Mouse (Mus musculus) small intestine, adult 2 months (tissue): ENCODE results near the gene St7. TPM values are rescaled to one million over a fixed set of nuclear protein-coding genes. Genes with fewer than 3 reads are reported as not detected.
A peak's percentile ranks its signal among the peaks of the same experiment; 100 is the strongest.
"Not testable (repeated sequence)": the region's sequence is repeated elsewhere in the genome, so short reads cannot be mapped to it uniquely, and the experiment has no call there.

Source experiments
- H3K27ac ChIP-seq: fragments of 200-500 bp; 2 replicates; pipeline ENCODE4 v1.5.1; 2012; ENCODE audit warnings: low read depth, low read length, control low read depth, inconsistent platforms; ENCODE audit not compliant: insufficient read depth
- H3K27me3 ChIP-seq: fragments of 200-500 bp; 2 replicates; pipeline ENCODE4 v1.6.1; 2012; ENCODE audit warnings: mild to moderate bottlenecking, moderate library complexity, low read length, inconsistent platforms; ENCODE audit not compliant: control insufficient read depth, insufficient read depth
- H3K36me3 ChIP-seq: fragments of 200-500 bp; 2 replicates; pipeline ENCODE4 v1.6.1; 2012; ENCODE audit warnings: mild to moderate bottlenecking, low read length, control low read depth, inconsistent platforms; ENCODE audit not compliant: control insufficient read depth, insufficient read depth
- H3K4me1 ChIP-seq: fragments of 200-500 bp; 2 replicates; pipeline ENCODE4 v1.6.1; 2012; ENCODE audit warnings: low read length, inconsistent platforms, mixed read lengths; ENCODE audit not compliant: control insufficient read depth, insufficient read depth, insufficient read length
- H3K4me3 ChIP-seq: fragments of 200-500 bp; 2 replicates; pipeline ENCODE4 v1.5.1; 2012; ENCODE audit warnings: low read depth, mild to moderate bottlenecking, control low read depth, inconsistent platforms, low read length, moderate library complexity
- CTCF ChIP-seq: fragments of 200-500 bp; IDR thresholded peaks from 2 replicates; pipeline ENCODE4 v1.5.1; 2012; ENCODE audit warnings: low read depth, mild to moderate bottlenecking, control low read depth, inconsistent platforms, low read length, moderate library complexity, mixed read lengths; ENCODE audit not compliant: insufficient replicate concordance, insufficient read length; ENCODE audit errors: extremely low read depth
- POLR2A ChIP-seq: fragments of 200-500 bp; IDR thresholded peaks from 2 replicates; pipeline ENCODE4 v1.6.1; 2012; ENCODE audit warnings: low read depth, mild to moderate bottlenecking, control low read depth, inconsistent platforms, low read length, moderate library complexity
- WGBS: fragments of 180-500 bp; shearing (Covaris S2); methylation state at CpG from one replicate; pipeline ENCODE4 v1.1.7; 2018; 5-methylcytosine and 5-hydroxymethylcytosine counted together
- polyA plus RNA-seq: library from polyadenylated mRNA; depleted of rRNA; stranded (reverse); fragments of >200 nt; gene quantifications from 2 replicates; pipeline ENCODE4 v1.2.3, GENCODE M21; 2012

The St7 gene
- polyA plus RNA-seq, 1 experiment = 3.3 TPM

GRCm38 (mm10) chr6:17693726-17694549 is 1.2 kb downstream of the St7 start:
- Histone ChIP-seq H3K27ac (peak overlapping the region; percentile 60), H3K36me3 (no peaks in the 10 kb centered on the region), H3K4me1 (no peaks in the 10 kb centered on the region), H3K4me3 (peak overlapping the region; percentile 79), H3K27me3 (no peaks in the 10 kb centered on the region)
- WGBS = under 1% methylated on average over 85 of the region's 97 CpGs
- TF ChIP-seq POLR2A (no peak; the same call in 1 of the 2 replicates), CTCF (no peak)

- Histone ChIP-seq H3K4me3 (peak overlapping the region; percentile 79), H3K27me3 (no peaks in the 10 kb centered on the region), H3K4me1 (no peaks in the 10 kb centered on the region), H3K27ac (peak overlapping the region; percentile 60), H3K36me3 (no peaks in the 10 kb centered on the region)
- under 1% methylated on average over 46 of the region's 46 CpGs for WGBS
- no peak for TF ChIP-seq POLR2A
- peak; percentile 17; the same call in 1 of the 2 replicates for TF ChIP-seq CTCF
Observed at GRCm38 (mm10) chr6:17694550-17694951, 1.8 kb downstream of the St7 start.

- no peak overlapping the region for H3K27ac ChIP-seq
- no peak for TF ChIP-seq POLR2A
- TF ChIP-seq CTCF = peak; percentile 60; the same call in 1 of the 2 replicates
- no peaks in the 10 kb centered on the region for H3K36me3 ChIP-seq
- no peak overlapping the region for H3K4me3 ChIP-seq
- no peaks in the 10 kb centered on the region for H3K4me1 ChIP-seq
- no peaks in the 10 kb centered on the region for H3K27me3 ChIP-seq
- WGBS = 64% methylated on average over 5 of the region's 5 CpGs
Observed at GRCm38 (mm10) chr6:17696321-17696734, 3.6 kb downstream of the St7 start.

GRCm38 (mm10) chr6:17700936-17701612 is 8.3 kb downstream of the St7 start:
- Histone ChIP-seq H3K4me1 (no peaks in the 10 kb centered on the region), H3K27me3 (no peaks in the 10 kb centered on the region), H3K4me3 (no peak overlapping the region), H3K36me3 (no peaks in the 10 kb centered on the region), H3K27ac (no peak overlapping the region)
- 76% methylated on average over 7 of the region's 7 CpGs for WGBS
- TF ChIP-seq POLR2A = no peak
- no peak for TF ChIP-seq CTCF

- H3K27me3 ChIP-seq, H3K4me3 ChIP-seq, H3K4me1 ChIP-seq, H3K36me3 ChIP-seq, H3K27ac ChIP-seq: not testable (repeated sequence)
- WGBS = 37% methylated on average over 1 of the region's 1 CpGs
Observed at GRCm38 (mm10) chr6:17704038-17704437, 11.3 kb downstream of the St7 start.

- TF ChIP-seq CTCF (no peak), POLR2A (no peak)
- 56% methylated on average over 3 of the region's 3 CpGs for WGBS
Observed at GRCm38 (mm10) chr6:17705973-17706372, 13.2 kb downstream of the St7 start.

GRCm38 (mm10) chr6:17718978-17719377 is 26.2 kb downstream of the St7 start:
- no peak overlapping the region for H3K27ac ChIP-seq
- no peaks in the 10 kb centered on the region for H3K4me1 ChIP-seq
- H3K27me3 ChIP-seq = no peaks in the 10 kb centered on the region
- TF ChIP-seq POLR2A (no peak), CTCF (no peak)
- H3K4me3 ChIP-seq = no peak overlapping the region
- 77% methylated on average over 7 of the region's 7 CpGs for WGBS
- H3K36me3 ChIP-seq = no peaks in the 10 kb centered on the region

More at GRCm38 (mm10) chr6:17705973-17706372, 13.2 kb downstream of the St7 start:
- Histone ChIP-seq H3K27me3 (no peaks in the 10 kb centered on the region), H3K4me3 (no peak overlapping the region), H3K4me1 (no peaks in the 10 kb centered on the region), H3K36me3 (no peaks in the 10 kb centered on the region), H3K27ac (no peak overlapping the region)
